Mouse (Mus musculus): Measurements from ENCODE around the gene Btla.

The Btla gene

DNA sequence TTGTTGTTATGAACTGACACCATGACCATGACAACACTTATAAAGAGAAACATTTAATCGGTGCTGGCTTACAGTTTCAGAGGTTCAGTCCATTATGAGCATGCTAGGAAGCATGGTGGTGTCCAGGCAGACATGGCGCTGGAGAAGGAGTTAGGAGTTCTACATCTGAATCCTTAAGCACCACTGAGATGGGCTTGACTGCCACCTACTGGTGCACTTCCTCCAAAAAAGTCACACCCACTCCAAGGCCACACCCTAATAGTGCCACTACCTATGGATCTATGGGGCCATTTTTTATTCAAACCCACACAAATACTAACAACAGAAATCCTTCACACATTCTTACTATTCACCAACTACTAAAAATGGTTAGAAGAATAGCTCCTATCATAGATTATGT is 35.5 kb downstream of the Btla start:
- DNase-seq (ENCODE audit: low spot score in 2 of 2) = no peak

DNA sequence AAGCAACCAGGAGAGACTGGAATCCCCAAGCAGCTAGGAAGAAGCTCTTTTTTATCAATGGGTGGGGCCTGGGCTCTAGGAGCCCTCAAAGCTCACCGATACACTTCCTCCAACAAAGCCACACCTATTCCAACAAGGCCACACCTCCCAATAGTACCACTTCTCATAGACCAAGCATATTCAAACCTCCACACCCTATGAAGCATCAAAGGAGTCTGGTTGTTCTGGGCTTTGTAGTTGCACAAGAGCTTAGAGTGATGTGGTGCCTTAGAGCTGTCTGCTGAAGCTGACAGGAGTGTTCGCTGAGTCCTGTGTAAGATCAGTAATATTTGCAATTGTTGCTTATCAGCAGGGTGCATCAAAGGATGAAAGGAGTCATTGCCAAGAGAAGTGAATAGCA is 37.2 kb downstream of the Btla start:
- DNase-seq (ENCODE audit: low spot score in 2 of 2) = no peak

DNA sequence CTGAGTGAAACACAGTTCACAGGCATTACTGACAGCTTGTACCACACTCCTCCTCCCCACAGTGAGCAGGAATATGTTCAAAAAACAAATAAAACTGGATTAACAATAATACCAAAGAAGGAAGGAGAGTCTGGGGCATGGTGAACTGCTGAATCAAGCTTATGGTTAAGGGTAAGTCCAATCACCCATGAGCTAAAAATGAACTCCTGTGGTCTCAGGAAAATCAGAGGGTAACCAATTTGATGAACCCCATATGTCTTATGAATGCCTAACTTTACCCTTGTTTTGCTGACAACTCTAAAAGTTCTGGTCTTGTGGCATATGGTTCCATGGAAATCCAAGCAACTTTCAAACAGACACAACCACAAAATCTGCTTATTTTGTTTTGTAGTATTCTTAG is 37.9 kb downstream of the Btla start:
- DNase-seq (ENCODE audit: low spot score in 2 of 2) = no peak

DNA sequence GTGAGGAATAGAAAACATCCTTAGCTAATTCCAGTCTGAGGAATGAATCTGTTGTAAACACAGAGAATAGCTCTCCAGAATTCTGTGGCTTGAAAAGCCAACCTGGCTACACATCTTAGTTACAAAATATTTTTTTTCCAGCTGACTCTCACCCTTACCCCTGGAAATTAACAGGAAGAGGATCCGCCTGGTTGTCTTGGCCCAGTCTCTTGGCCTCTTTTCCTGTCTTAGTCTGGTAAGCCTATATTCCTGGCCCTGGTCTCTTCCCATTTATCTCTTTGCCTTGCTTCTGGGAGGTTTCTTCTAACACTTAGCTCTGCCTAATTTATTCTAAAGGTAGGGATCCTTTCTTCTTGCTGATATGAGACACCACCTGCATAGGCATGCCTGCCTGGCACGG is 45.8 kb downstream of the Btla start:
- DNase-seq (ENCODE audit: low spot score in 2 of 2) = no peak

DNA sequence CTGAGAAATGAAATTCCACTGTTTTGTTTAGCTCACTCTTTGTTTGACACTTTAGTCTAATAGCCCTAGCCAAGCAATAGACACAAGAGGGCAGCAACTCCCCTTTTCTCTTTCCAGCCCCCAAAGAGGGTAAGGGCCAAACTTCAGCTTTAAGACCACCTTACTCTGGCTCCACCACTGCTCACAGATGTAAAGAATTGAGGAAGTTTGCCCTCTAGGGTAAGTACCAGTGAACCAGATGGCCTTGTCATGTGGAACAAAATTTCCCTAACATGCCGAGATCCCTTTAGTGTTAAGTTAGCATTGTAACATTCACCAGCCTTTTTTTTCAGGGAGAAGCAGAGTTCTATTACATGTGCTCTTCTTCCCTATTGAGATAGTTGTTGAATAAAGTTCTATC is 59.0 kb downstream of the Btla start:
- no peak for DNase-seq (ENCODE audit: low spot score in 2 of 2)

DNA sequence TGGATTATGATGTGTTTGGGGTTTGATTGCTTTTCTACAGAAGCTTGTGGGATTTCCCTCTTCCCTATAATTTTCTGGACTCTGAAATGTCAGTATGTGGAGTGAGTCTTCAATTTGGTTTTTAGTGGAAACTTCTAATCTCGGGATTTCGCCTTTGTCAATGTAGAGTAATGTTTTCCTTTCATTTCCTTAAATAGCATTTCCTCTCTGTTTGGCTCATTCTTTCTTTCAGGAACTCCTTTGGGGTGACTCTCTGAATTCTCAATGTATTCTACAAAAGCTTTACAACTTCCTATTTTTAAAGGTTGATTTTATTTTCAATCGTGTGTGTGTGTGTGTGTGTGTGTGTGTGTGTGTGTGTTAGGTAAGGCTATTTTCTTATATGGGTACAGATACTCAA is 73.7 kb downstream of the Btla start:
- DNase-seq (ENCODE audit: low spot score in 2 of 2) = no peak

Measured in urinary bladder, postnatal 4 days (tissue).